Mouse (Mus musculus) brain, adult 10 weeks (tissue): Measurements from ENCODE around the gene Ppfibp2. TPM values are rescaled to one million over a fixed set of nuclear protein-coding genes. Genes with fewer than 3 reads are reported as not detected.

ENCODE experiments used
- polyA plus RNA-seq: library from polyadenylated mRNA; stranded (reverse); fragments of 350-450 nt; fragmentation: Illumina TruSeq; extraction: RNeasy Lipid Tissue Mini Kit (QIAGEN cat#74804); gene quantifications from one replicate; pipeline ENCODE4 v1.2.3, GENCODE M21; 2015; ENCODE audit warnings: low read depth, low replicate concordance

Gene Ppfibp2
- 8.3 TPM for polyA plus RNA-seq

GRCm38 (mm10) chr7:107594857-107595402, at the start of gene Ppfibp2:
TSS of gene Ppfibp2 (plus strand) at chr7:107595207.

DNA sequence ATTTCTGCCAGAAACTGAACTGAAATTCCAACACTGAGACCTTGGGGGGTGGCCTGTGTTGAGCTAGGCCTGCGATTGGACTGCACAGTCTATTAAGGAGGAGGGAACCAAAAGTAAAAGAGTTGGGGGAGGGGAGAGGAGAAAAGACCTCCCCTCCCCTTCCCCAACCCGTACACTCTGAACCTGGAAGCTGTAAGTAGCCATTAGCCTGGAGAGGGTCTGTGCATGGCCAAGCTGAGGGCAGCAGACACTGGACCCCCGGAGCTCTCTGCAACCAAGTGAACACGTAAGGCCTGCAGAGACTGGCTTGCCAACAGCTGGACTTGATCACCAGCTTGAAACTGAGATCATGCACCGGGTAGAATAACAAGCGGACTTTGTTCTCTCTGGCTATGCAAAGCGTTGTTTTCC, 27.7 kb upstream of the Ppfibp2 start, which contains the start of gene Olfml1:
TSS of gene Olfml1 (plus strand) at position 186 of the 411 bp plus-strand sequence.

DNA sequence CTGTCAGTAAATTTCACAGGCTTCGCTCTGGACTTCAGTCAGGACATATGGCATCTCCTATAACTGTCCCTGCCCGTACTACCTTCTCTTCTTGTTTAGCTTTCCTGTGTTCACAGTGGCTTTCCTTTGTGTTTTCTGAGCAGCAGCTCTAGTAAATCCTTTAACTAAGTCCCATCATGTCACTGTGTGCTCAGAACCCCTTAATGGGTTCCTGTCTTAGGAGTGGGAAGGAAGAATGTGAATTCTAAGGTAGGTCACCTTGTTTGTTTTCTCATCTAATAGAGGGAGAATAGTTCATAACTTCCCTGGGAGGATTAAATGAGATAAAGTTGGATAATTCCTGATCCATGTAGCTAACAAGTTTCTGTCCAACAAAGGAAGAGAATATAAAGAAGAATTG, 30.1 kb downstream of the Ppfibp2 start, which contains the start of gene 5330417H12Rik:
TSS of gene 5330417H12Rik (minus strand) at position 101 of the 400 bp plus-strand sequence.

GRCm38 (mm10) chr7:107757308-107758151, 162.5 kb downstream of the Ppfibp2 start, which contains the start of gene Cyb5r2:
TSS of gene Cyb5r2 (minus strand) at chr7:107758032.

Other genes with a start within 250 kb of the Ppfibp2 start
- gene Syt9, start 224.5 kb upstream of the Ppfibp2 start, polyA plus RNA-seq: 17.7 TPM
- 21.6 TPM for gene Olfml1, start 27.8 kb upstream of the Ppfibp2 start, polyA plus RNA-seq
- gene 5330417H12Rik, start 30.0 kb downstream of the Ppfibp2 start, polyA plus RNA-seq: not detected
- 0.34 TPM for gene Cyb5r2, start 162.8 kb downstream of the Ppfibp2 start, polyA plus RNA-seq
- not detected for gene Ovch2, start 206.0 kb downstream of the Ppfibp2 start, polyA plus RNA-seq
- gene Olfr467, start 217.1 kb downstream of the Ppfibp2 start, polyA plus RNA-seq: not detected
- not detected for gene Olfr469, start 230.3 kb downstream of the Ppfibp2 start, polyA plus RNA-seq